Mouse (Mus musculus) spleen, postnatal 4 days (tissue): ENCODE measurements around the gene Smim24.
A peak's percentile ranks its signal among the peaks of the same experiment; 100 is the strongest.

Experiments
- DNase-seq, 2 experiments: peaks; one replicate each; pipeline ENCODE4 v3.0.0; 2022; ENCODE audit warnings: low spot score in 2 of 2

Gene Smim24

DNA sequence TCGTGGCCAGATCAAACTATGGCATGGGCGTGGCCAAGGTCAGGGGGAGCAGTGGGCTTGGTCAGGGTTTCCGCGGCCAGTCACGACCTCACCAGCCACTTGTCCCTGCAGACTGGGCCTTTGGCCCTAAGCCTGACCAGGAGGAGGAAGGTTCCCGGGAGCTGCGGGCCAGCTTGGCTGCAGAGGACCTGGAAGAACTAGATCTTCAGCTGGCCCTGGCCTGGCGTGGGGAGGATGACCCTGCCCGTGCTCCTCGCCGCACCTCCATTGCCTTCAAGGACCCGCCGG is 2.2 kb upstream of the Smim24 start:
- DNase-seq, result no peak

DNA sequence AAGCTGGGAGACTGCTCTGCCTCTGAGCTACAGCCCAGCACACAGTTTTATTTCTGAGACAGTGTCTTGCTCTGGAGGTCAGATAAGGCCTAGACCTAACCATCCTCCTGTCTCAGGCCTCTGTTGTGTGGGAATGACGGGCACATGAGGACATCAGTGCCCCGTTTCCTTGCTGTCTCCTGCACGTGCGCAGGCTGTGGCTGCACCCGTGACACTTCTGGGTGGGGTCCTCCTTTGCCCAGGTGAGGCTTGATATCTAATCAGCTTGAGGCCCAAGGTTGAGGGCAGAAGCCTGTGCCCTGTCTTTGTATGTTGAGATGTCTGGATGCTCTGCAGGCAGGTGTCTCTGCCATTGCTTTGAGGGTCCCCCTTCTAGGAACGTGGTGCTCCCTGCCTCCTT is 581 bp upstream of the Smim24 start:
- no peak for DNase-seq

DNA sequence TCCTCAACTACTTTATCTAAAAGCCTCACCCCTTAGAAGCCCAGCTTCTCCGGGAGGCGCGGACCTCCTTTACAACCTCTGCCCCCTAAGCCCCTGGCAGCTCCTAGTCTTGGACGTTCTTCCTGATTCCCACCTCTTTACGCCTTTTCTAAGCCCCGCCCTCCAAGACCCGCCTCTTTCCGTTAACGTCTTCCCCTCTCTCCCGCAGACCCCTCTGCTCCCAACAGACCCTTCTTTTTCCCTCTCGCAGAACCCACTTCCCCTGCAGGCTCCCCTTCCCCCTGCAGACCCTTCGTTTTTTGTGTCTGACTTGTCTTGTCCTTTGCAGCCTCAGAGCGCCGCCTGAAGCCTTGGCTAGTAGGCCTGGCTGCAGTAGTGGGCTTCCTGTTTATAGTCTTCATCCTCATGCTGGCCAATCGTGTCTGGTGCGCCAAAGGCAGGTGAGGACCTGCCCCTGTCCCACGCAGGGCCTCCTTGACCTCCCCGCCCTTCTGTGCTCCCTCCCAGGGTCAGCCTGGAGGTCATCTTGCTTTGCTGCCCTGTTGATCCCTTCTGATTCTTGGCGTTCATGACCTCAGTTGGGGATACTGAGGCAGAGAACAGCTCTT is 709 bp downstream of the Smim24 start:
- DNase-seq, result no peak

DNA sequence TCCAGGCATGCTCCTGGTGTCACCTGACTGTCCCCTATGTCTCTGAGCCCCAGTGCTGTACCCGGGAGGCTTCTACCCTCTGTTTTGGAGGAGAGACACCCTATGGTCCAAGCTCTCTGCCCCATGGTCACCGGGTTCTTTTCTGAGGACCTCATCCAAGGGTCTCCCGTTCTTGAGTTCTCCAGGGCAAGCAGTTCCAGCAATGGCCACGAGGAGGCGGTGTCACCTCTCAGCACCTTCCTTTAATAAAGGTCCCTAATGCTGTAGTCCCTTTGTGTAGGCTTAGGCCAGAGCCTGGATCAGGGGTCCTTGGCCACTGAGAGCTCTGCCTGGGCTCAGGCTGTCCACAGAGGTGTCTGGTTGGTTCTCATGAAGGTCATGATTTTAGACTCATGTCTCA is 2.3 kb downstream of the Smim24 start:
- DNase-seq, result peak; percentile 75 to 93

DNA sequence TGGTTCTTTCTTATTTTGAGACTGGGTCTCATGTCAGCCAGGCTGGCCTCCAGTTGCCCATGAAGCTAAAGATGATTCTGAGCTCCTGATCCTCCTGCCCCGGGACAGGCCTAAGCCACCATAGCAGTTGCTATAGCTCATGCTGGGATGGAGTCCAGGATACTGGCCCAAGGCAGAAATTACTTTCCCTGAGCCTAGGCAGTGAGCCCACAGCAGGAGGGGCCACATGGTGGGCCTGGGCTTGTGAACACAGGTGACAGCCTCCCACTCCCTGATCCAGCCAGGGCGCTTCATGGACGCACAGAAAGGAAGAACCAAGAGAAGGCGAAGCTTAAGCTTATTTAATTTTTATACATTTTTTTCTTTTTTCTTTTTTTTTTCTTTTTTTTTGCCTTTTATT is 3.0 kb downstream of the Smim24 start:
- no peak for DNase-seq

DNA sequence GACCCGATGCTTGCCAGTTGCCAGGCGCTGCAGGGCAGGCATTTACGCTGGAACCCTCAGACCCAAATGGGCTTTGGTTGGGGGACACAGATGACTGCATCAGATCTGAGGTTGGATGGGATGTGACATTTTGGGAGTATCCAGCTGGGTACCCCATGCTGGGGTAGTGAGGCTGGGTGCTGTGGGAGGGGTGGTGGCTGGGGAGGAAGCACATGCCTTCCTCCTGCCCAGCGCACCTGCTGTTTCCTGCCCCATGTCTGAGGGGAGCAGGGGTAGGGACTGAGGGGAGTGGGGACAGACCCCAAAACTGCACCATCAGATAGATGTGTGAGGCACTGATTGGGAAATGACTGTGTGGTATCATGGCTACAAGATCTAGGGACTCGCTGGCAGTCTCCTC is 3.9 kb downstream of the Smim24 start:
- no peak for DNase-seq

DNA sequence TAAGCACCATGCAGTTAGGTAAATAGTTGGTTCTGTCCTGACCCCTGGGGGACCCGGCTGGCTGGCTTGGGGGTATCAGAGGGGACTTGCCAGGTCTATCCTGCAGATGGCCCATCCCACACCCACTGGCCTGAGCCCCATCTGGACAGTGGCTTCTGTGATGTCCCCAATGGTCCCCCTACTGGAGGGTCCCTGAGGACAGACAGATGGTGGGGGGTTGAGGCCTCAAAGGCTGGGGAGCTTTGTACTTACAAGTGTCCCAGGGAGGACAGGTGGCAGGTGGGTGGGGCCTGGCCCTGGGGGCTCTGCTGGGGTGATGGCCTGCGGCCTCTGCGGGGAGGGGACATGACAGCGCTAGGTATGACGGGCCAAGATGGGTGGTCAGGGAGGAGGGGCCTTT is 6.4 kb downstream of the Smim24 start:
- no peak for DNase-seq

DNA sequence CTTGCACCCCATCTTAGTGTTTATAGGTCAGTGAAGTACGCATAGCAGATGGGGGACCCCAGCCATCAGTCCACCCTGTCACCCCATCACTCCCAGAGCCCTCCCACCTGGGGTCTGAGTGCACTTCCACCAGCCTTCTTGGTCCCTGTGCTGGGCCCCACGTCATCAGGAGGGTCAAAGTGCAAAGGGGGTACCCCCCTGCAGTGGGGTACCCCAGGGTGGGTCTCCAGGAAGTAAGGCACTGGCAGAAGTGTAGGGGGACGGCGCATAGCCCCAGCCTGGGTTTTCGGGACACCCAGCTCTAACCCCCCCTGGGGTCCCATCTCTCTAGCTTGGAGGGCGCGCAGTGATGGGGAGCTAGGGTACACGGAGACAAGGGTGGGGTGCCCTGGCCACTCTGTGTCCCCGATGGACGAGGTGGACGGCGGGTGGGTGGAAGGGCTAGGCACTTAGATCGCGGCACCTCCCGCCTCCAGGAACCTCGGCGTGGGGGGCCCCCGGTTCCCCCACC is 7.0 kb downstream of the Smim24 start:
- no peak for DNase-seq

DNA sequence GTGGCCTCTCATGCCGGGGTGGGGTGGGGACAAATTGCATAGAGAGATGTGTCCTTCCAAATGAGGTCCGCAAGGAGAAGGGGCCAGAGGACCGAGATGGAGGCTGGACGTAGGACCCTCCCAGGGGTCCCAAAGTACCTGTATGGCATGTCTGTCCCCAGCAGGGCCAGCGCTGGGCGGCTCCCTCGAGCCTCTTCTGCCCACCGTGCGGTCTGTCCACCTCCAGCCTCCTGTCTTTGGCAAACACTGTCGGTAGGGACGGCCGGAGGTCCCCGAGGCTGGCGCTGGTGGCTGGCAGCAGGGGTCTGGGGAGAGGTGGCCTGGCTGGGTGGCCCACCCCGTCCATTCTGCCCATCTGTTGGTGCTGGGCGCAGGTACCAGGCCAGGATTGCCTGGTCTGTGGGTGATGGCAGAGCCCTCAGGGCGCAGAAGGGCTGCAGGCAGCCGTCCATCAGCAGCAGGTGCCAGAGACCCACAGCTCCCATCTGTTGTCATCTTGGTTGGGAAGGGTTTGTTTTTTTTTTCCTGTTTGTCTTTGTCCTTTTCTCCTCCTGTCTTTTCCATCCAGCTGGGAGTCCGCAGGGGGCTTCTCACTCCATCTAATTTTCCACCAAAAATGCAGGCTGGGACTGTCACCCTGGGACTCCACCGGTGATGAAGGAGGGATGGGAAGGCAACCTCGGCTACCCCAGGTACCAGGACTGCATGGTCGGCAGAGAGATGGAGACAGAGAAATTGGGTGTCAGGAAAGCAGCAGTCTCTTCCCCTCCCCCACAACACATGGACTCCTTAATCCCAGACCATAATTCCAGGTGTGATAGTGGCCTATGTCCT is 7.7 kb downstream of the Smim24 start:
- DNase-seq, result no peak

DNA sequence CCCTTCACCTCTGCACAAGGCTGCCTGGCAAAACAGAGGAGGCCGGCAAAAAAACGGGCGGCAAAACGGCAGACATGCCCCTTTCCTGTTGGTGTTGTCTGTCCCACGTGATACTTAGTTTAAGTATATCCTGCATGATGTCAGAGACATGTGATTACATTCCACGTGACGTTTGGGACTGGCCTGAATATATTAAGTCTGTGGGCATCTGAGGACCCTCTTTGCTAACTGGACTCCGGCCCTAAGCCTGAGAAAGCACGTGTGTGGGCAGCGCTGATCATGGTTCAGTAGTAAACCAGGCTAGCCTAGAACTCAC is 8.3 kb downstream of the Smim24 start:
- no peak for DNase-seq

DNA sequence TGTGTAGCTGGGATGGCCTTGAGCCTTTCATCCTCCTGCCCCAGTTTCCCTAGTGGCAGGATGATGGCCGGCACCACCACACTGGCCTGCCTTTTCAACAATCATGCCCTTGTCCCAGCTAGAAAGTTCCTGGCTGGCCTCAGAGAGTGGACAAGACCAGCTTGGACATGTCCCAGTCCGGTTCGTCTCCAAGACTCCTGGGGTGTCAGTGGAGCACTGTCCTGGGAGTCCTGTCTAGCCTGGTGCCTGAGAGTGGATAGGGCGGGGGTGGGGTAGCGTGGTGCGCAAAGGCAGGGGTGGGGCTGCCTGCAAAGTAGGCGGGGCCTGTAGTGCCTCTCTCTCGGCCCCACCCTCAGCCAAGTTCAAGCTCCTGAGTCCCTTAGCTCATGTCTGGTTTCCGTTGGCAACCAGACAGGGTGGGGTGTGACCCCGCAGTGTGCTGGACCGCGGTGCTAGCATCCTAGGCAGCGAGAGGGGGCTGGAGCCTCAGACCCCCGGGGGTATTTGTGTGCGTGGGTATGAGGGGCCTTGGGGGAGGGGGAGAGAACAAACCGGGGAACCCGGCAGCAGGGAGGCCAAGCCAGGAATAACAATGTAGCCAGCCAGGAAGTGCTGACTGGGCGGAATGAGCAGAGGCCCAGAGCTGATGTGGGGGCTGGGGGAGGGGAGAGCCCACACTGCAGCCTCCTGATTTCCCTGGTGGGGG is 8.8 kb downstream of the Smim24 start:
- peak; percentile 69 to 79 for DNase-seq

DNA sequence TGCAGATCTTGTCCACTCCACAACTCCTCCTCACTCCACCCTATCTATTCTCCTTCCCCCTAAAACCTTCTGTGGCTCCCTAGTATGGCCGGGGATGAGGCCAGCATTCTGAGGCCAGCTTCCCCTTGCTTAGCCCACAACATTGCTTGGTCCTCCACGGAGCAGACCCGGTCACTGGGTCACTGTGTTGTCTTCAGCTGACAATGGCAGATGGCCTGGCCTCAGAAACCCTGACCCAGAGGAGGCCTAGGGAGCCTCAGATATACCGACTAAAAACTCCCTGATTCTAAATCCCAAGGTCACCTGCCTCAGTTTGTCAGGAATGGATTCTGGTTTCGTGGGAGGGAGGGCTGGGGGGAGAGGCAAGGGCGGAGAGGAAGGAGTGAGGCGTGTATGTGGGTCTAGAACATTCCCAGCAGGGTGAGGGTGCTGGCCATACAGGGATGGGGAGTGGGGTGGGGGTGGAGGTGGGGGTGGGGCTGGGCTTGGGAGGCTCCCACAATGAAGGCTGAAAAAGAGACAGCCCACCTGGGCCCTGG is 9.4 kb downstream of the Smim24 start:
- DNase-seq, result no peak

DNA sequence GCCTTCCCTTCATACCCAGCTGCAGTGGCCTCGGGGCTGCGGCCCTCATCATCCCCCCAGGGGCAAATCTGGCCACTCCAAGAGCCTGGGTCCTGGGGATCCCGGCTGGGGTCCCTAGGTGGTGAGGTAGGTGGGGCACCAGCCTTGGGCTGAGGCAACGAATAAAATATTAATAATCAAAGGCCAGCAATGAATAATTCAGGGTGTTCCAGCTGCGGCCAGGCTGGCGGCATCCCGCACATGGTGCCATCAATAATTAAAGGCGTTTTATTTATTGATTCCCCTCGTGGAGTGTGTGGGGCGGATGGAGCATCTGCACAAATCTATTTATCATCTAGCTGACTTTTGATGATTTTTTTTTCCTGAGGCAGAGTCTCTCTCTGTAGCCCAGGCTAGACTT is 10.7 kb downstream of the Smim24 start:
- no peak for DNase-seq

DNA sequence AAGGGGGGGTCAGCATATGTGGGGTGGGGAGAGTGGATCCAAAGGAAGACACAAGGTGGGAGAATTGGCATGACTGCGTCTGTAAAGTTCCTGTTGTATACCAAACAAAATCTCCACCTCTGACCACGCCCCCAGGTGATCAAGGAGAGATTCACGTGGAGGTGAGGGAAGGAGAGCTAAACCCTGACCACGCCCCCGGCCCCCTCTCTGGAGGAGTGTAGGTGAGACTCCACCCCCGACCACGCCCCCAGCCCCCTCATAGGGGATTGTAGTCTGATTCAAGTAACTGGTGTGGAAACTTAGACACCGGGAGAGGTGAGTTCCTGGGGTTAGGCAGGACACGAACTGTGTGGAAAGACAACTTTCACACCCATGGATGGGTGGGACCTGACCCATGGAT is 11.2 kb downstream of the Smim24 start:
- DNase-seq, result no peak

DNA sequence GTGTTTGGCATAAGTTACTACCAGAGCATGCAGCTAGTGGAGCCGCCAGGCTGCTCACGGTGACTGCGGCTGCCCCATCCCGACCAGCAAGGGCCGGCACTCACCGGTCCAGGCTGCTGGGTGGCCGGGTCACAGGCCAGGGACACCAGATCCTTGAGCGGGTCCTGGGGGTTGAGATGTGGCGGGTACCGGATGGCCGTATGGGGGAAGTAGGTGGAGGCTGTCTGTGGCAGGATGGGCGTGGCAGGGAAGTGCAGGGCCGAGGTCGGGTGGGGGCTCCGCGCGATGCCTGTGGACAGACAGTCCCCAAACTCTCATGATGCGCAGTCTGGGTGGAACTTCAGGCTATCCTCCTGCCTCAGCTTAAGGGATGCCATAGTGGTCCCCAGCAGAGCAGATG is 11.9 kb downstream of the Smim24 start:
- DNase-seq, result peak in 1 of 2 experiments; percentile 53

DNA sequence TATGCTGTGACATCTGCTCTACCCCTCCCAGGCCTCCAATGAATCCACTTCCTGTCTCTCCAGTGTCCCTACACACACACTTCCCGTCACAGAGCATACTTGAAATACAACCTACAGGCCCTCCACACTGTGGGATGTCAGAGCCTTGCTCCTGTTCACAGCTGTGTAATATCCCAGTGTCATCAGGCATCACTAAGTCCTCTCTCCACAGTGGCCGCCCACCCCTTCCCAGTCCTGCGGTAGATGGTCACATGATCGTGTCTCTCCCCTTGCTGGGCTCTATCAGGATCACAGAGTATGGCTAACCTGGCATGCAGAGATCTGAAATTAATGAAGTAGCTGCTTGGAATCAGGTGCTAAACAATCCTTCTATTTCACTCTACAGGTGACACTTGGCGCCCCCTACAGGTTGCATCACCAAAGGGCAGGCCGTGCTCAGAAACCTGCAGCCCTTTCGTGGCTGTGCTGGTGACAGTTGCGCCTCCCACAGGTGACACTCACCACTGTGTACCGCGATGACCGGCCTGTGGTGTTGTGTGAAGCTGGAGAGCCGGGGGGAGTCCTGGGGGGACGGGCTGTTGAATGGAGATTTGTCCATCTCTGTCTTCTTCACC is 12.8 kb downstream of the Smim24 start:
- DNase-seq, result peak; percentile 77 to 92

DNA sequence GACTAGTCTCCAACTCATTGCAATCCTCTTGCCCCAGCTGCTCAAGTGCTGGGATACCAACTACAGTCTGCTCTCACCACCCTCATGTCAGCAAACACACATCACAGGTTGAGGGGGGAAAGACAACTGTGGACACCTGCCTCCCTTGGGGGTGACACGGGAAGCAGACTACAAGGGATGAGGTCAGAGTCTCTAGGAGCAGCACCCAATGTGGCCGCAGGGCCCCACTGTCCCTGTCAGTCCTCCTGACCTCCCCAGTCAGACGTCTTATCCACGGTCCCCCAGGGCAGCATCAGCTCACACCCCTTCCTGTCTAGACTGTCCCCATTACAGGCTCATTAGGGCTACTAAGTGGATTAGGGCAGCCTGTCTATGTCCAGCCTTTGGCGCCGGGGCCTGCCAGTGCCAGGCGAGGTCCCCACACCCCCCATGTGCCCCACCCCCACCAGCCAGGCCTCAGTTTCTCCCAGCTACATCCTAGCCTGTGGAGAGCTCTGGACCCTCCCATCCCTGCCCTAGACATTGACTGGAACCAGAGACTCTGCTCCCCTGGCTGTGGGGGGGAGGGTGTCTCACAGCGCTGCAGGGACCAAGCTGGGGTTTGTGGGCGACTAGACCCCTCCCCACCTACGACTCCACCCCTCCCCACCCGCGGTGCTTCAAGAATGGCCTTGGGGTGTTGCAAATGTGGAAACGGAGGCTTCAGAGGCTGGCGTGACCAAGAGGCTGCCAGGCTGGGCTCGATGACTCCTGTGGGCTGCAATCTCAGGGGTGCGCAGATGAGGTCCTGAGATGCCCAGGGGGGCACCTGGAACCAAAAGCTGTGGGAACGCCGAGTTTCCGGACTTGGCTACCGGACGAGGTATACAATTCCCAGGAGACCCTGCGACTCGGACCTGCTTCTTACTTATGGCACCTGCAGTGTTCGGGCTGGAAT is 13.9 kb downstream of the Smim24 start:
- no peak for DNase-seq

DNA sequence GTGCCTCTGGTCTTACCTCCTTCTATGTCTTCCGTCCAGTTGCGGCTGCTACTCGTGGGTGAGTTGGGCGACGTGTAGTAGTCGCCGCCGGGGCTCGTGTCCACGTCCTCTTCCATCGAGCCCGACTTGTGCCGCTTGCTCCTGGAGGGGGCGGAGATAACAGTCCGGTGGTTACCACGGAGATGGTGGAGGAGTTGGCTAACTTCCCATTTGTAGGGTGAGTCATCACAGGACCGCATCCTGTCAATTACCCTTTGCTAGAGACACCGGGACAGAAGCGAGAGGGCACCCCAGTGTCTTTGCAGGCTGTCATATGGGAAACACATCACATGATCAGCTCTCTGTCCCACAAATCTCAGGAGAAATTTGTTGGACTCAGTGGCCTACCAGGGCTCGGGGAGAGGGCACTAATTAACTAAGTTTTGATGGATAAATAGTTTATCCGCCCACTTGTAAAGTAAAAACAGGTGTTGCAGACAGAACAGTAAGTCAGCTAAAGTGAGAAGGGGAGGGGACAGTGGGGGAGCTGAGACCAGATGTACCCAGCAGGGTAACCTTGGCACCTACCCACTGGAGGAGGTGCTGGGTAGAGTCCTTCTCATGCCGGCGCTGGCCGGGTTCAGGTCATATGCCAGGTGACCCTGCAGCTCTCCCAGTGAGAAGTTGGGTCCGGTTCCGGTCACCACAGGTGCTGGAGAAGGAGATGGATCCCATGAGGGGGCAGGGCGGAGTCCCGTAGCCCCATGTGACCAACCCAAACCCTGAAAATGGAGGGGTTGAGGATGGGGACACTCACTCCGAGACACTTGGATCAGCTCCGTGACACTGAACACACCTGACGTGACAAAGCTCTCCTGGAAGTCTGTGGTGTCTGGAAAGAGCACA is 14.9 kb downstream of the Smim24 start:
- peak in 1 of 2 experiments; percentile 68 for DNase-seq

DNA sequence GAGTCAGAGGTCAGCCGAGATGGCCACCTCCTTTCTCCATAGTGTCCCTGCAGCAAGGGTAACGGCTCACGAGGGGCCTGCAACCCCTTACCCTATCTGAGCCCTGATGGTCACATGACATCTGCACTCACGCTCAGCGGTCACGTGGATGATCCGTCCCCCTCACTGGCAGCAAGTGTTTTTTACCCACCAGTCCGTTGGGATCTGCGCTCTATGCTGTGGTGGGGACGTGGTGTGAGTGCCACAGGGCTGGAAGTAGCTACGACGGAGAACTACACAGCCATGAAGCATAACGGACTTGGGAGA is 15.5 kb downstream of the Smim24 start:
- no peak for DNase-seq

DNA sequence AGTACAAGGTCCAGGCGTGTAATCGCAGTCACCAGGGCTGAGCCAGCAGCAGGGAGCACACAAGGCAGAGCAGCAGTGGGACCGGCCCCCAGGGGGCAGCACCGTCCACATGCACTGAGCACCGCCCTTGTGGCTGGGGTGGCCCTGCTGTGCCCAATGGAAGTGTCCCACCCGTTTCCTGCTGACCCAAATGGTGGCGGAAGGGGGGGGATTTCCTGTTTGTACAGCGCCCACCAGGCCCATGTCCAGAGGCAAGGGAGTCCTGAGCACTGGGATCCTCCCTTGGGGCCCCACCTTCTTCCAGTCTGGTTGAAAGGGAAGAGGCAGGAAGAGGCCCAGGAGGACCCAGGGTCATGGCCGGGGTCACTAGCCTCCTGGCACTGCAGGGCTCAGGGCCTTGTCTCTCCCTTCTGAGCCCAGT is 16.0 kb downstream of the Smim24 start:
- peak; percentile 83 to 94 for DNase-seq
